Mouse (Mus musculus) olfactory bulb, adult 2 months (tissue): Measurements from ENCODE around the gene Enox1. TPM values are rescaled to one million over a fixed set of nuclear protein-coding genes. Genes with fewer than 3 reads are reported as not detected.
"Not testable (repeated sequence)": the region's sequence is repeated elsewhere in the genome, so short reads cannot be mapped to it uniquely, and the experiment has no call there.

ENCODE experiments used
- H3K27ac ChIP-seq: fragments of 200-500 bp; 2 replicates; pipeline ENCODE4 v1.5.1; 2012; ENCODE audit warnings: low read depth, low read length; ENCODE audit not compliant: insufficient read depth
- H3K4me1 ChIP-seq: fragments of 200-500 bp; 2 replicates; pipeline ENCODE4 v1.6.1; 2012; ENCODE audit warnings: low read length; ENCODE audit not compliant: control insufficient read depth, insufficient read depth
- H3K4me3 ChIP-seq: fragments of 200-500 bp; 2 replicates; pipeline ENCODE4 v1.5.1; 2012; ENCODE audit warnings: mild to moderate bottlenecking, low read depth, low read length, moderate library complexity; ENCODE audit not compliant: insufficient read depth
- CTCF ChIP-seq: fragments of 200-500 bp; IDR thresholded peaks from 2 replicates; pipeline ENCODE4 v1.5.1; 2012; ENCODE audit warnings: low read depth, mild to moderate bottlenecking, low read length, moderate library complexity; ENCODE audit not compliant: insufficient read depth
- POLR2A ChIP-seq: fragments of 200-500 bp; IDR thresholded peaks from 2 replicates; pipeline ENCODE4 v1.6.1; 2012; ENCODE audit warnings: mild to moderate bottlenecking, low read depth, low read length, moderate library complexity; ENCODE audit not compliant: insufficient read depth
- WGBS: fragments of 180-500 bp; shearing (Covaris S2); methylation state at CpG from one replicate; pipeline ENCODE4 v1.1.7; 2018; 5-methylcytosine and 5-hydroxymethylcytosine counted together
- polyA plus RNA-seq: library from polyadenylated mRNA; stranded (reverse); fragments of >200 nt; gene quantifications from 2 replicates; pipeline ENCODE4 v1.2.4, GENCODE M21; 2012; ENCODE audit warnings: low replicate concordance; ENCODE audit not compliant: missing spikeins, insufficient read depth, insufficient read length

Gene Enox1
- polyA plus RNA-seq, 1 experiment, result not detected

DNA sequence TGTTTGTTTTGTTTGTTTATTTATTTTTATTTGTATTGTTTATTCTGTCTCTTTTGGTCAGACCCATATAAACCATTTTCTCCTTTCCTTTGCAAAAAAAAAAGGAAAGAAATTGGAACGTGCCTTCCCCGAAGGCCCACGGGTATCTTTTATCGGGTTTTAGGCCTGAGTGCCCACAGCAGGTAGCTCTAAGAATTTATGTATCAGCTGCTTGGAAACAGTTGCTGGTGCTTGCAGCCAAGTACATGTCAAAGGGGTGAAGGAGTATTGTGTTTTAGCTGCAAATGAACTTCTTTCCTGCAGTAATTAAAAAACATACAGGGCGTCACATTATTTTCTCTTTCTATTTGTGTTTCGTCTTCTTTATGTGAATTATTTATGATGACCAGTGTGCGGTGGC lies 377.6 kb downstream of the Enox1 start:
- H3K27ac ChIP-seq, result no peak overlapping the region
- WGBS, result 70% methylated on average over 7 of the region's 7 CpGs
- H3K4me1 ChIP-seq, result peaks cover 2% of the 10 kb centered on the region
- TF ChIP-seq CTCF (no peak), POLR2A (no peak)
- H3K4me3 ChIP-seq, result no peak overlapping the region

DNA sequence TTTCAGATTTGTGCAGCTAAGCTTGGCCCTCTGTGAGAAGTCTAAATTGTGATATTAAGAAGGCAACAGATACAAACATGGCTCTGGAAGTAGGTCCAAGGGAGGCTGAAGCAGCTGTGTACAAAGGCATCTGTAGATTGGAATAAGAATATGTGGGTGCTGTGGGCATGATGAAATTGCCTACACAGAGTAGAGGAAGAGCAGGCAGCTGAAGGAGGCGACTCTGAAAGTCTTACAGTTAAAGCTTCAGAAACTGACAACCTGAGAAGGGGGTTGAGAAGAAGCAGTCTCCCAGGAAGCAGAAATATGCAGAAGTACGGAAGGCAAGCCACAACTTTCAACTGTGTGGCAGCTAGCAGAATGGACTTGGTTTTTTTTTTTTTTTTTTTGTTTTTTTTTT lies 380.0 kb downstream of the Enox1 start:
- TF ChIP-seq CTCF (no peak), POLR2A (no peak)
- Histone ChIP-seq H3K4me3 (no peak overlapping the region), H3K4me1 (no peaks in the 10 kb centered on the region; the same call in 1 of the 2 replicates), H3K27ac (no peak overlapping the region)
- 83% methylated on average over 2 of the region's 2 CpGs for WGBS

DNA sequence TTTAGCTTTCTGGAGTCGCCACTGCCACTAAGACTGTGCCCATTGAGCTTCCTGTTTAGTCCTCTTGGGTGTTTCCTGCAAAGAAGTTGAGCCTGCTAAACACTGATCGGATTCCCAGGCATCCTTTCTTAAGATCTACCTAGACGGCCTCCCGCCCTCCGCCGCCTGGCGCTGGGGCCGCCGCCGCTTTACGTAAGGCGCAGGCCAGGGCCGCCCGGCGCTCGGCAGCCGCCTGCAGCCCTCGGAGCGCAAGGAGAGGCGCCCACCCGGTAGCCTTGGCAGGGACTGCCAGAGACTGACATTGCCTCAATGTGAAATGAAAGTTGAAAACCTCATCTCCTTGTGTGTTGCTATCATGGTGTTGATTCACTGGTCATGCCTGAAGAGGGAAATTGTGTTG lies 383.0 kb downstream of the Enox1 start:
- 85% methylated on average over 21 of the region's 21 CpGs for WGBS
- H3K27ac ChIP-seq, H3K4me3 ChIP-seq, H3K4me1 ChIP-seq: not testable (repeated sequence)

DNA sequence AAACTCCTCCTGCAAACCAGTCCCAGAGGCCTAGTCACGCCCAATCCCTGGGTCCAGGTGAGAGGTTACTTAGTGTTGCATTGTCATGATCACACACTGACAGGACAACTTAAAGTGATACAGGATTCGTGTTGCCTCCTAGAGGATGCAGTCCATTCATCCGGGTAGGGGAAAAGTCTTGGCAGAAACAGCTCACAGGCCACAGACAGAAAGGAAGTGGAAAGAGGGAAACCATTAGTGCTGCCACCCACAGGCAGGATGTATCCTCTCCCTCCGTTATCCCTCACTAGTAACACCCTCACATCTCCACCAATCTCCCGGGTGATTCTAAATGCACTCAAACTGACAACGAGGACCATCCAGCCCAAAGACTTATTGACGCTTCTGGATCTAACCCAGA lies 385.4 kb downstream of the Enox1 start:
- no peak overlapping the region for H3K4me3 ChIP-seq
- no peak for TF ChIP-seq CTCF
- no peak for TF ChIP-seq POLR2A
- no peak overlapping the region for H3K27ac ChIP-seq
- no peaks in the 10 kb centered on the region for H3K4me1 ChIP-seq
- 83% methylated on average over 7 of the region's 7 CpGs for WGBS

DNA sequence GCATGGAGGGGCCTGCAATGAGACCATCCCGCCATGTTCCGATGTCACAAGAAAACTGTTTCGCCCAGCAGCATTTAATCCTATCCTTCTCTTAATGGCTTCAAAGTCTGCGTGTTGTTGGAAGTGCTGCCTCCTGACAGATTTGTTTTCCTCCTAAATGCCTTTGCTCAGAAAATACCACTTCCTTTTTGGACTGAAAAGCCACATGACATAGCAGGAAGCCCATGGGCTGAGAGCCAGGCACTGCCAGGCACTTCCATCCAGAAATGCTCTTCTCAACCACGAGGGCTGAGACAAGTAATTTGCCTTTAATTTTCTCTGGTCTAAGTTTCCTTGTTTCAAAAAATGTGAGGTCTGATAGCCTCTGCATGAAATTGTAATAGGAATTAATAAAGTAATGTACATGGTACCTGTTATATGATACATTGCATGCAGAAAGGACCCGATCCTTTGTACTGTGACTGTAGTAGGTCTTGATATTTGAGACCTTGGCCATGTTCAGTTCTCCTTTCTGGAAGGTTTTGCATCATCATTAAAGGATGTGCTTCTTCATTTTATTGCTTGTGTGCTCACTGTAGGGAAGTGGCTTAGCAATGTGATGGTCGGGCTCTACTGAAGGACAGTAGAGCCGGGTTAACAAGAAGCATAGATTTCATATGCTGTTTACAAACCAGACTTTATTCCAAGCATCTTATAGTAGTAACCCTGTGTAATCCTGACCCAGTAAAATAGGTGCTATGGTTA lies 390.1 kb downstream of the Enox1 start:
- Histone ChIP-seq H3K4me1 (0 out of 2 replicates have a peak, but pooled peaks cover 2% of the 10 kb centered on the region), H3K27ac (no peak overlapping the region), H3K4me3 (no peak overlapping the region)
- no peak for TF ChIP-seq POLR2A
- no peak for TF ChIP-seq CTCF
- WGBS, result 80% methylated on average over 8 of the region's 8 CpGs

DNA sequence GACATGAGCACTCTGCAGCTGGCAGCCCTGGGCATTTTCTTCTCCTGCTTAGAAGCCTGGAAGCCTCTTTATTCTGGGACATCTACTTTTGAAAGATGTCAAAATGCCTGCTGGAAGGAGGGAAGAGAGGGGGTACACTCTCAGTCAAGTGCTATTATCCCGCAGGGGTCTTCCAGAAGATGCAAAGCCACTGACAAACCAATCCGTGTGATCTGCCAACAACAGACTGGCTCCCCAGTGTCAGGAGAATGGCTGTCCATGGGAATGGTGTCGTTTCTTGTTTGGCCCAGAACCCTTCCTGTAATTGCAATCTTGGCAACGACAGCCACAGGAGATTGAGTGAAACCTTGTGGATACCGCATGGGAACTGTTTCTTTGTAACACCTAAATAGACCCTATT lies 390.8 kb downstream of the Enox1 start:
- TF ChIP-seq CTCF (no peak), POLR2A (no peak)
- Histone ChIP-seq H3K4me1 (0 out of 2 replicates have a peak, but pooled peaks cover 2% of the 10 kb centered on the region), H3K27ac (no peak overlapping the region), H3K4me3 (no peak overlapping the region)
- WGBS, result 75% methylated on average over 5 of the region's 5 CpGs

DNA sequence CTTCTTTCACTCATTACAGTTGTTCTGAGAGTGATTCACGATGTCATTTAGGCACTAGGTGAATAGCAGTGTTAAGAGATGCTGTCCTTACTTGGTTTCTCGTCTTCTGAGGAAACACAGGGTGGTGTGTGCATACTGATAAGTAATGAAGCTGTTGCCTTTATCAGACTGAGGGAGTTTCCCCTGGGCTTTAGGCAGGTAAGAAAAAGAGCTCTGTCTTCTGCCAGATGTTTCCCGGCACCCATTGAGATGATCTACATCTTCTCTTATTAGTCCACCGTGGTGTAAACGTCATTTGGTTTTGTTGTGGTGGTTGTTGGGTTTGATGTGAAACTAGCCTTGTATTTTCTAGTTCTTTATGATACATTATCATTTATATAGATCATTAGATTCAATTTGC lies 392.4 kb downstream of the Enox1 start:
- Histone ChIP-seq H3K4me3 (no peak overlapping the region), H3K27ac (no peak overlapping the region), H3K4me1 (0 out of 2 replicates have a peak, but pooled peaks cover 2% of the 10 kb centered on the region)
- TF ChIP-seq CTCF (no peak), POLR2A (no peak)
- whole genome bisulfite sequencing, result 93% methylated on average over 5 of the region's 5 CpGs

DNA sequence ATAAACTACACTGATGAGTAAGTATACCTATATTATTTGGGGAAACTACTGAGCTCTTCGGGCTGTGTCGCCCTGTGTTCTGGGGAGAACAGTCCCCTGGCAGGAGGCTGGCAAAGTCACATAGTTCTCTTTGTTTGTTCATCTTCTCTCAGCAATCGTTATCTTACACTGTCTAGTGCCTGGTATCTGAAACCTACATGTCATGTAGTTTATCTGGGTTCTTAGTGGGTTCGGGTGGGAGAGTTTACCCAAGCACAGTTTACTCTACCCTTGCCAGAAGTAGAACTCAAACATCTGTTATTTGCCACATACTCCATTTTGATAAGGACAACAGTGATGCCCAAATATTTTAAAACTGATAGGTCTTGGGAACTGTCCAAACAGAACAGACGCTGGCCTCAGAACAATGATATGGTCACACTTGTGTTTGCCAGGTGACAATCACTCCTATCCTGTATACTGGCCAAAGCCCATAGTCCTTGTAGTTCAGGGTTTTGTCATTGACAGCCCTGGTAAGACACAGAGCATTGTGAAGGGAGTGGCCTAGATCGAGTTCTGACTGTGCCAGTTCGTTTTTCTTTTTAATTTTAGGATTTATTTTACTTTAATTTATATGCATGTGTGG lies 401.0 kb downstream of the Enox1 start:
- WGBS, result 80% methylated on average over 7 of the region's 7 CpGs
- Histone ChIP-seq H3K4me3 (no peak overlapping the region), H3K4me1 (peaks cover 5% of the 10 kb centered on the region), H3K27ac (no peak overlapping the region)
- TF ChIP-seq CTCF (no peak), POLR2A (no peak)

DNA sequence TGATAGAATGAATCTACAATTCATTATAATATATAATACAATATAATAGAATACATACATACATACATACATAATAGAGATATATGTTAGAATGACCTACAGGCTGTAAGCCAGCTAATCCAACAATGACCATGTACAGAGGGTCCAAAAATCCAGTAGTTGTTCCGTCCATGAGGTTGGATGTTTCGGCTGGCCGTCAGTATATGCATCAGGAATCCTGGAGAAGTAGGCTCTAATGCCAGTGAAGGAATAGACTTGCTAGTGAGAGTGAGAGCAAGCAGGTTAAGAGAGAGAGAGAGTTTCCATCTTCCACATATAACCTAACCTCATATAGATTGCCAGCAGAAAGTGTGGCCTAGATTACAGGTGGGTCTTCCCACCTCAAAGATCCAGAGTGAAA lies 402.3 kb downstream of the Enox1 start:
- 98% methylated on average over 3 of the region's 3 CpGs for WGBS
- Histone ChIP-seq H3K4me1 (peaks cover 5% of the 10 kb centered on the region), H3K27ac (no peak overlapping the region), H3K4me3 (no peak overlapping the region)
- TF ChIP-seq POLR2A (no peak), CTCF (no peak)
